Mouse (Mus musculus) layer of hippocampus, adult 11-12 months (tissue): ENCODE data around the gene Ftl1-ps1.
A peak's percentile ranks its signal among the peaks of the same experiment; 100 is the strongest.

Experiments
- DNase-seq: peaks from one replicate; pipeline ENCODE4 v3.0.0; 2022; ENCODE audit warnings: low spot score

Ftl1-ps1 gene

GRCm38 (mm10) chr13:74399298-74399839 is at the start of gene Ftl1-ps1:
TSS of gene Ftl1-ps1 (plus strand) at chr13:74399694.
- DNase-seq, result no peak

- no peak for DNase-seq
These were observed 49.0 kb upstream of the Ftl1-ps1 start for GRCm38 (mm10) chr13:74350435-74350906.

GRCm38 (mm10) chr13:74356491-74356890 is 43.0 kb upstream of the Ftl1-ps1 start:
- no peak for DNase-seq

GRCm38 (mm10) chr13:74362218-74362617 is 37.3 kb upstream of the Ftl1-ps1 start:
- no peak for DNase-seq

GRCm38 (mm10) chr13:74363176-74363858 is 36.2 kb upstream of the Ftl1-ps1 start:
- no peak for DNase-seq

GRCm38 (mm10) chr13:74363859-74364235 is 35.6 kb upstream of the Ftl1-ps1 start, which contains the start of gene Lrrc14b:
TSS of gene Lrrc14b (minus strand) at chr13:74364005.
- DNase-seq, result no peak

GRCm38 (mm10) chr13:74381533-74382276 is 17.8 kb upstream of the Ftl1-ps1 start:
- DNase-seq, result no peak

- DNase-seq, result no peak
These were observed 17.2 kb upstream of the Ftl1-ps1 start for GRCm38 (mm10) chr13:74382289-74382688.

- DNase-seq, result no peak
These were observed 9.8 kb upstream of the Ftl1-ps1 start for GRCm38 (mm10) chr13:74389730-74390129.

- peak; percentile 78 for DNase-seq
These were observed 9.0 kb upstream of the Ftl1-ps1 start, which contains the start of gene Zfp72 for GRCm38 (mm10) chr13:74390371-74390990. TSS of gene Zfp72 (minus strand) at chr13:74390836.

GRCm38 (mm10) chr13:74391156-74391555 is 8.3 kb upstream of the Ftl1-ps1 start:
- no peak for DNase-seq

- DNase-seq, result no peak
These were observed 40.4 kb downstream of the Ftl1-ps1 start for GRCm38 (mm10) chr13:74439895-74440294.
